Comparison of ENCODE assay signal across 7 mouse cellular contexts in the genomic region with DNA sequence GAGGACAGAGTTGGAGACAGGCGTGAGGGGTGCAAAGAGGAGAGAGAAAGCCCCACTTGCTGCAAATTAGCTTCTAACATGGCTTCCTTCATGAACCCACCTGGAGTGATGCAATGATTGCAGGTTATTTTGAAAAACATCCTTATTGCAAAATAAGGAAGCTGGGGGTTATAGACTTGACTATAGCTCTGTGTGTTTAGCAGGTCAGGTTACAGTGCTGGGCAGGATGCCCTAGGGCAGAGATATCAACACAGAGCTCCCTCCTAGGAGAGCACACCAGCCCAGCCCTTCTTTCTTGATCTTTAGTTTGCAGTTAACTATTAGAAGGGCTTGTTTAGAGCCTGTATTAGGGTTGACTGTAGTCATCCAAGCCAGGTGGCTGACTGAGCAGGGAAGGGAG. TPM values are rescaled to one million over a fixed set of nuclear protein-coding genes. Genes with fewer than 3 reads are reported as not detected.
DNase-seq lines count a peak whose midpoint lies in the region; ATAC-seq and TF ChIP-seq lines count a peak whose summit lies in the region.
"Not testable (repeated sequence)": the region's sequence is repeated elsewhere in the genome, so short reads cannot be mapped to it uniquely, and the experiment has no call there.

No protein-coding gene starts in this region.

- not testable (repeated sequence) for H3K79me2 ChIP-seq in myocyte (ENCODE audit: control insufficient read depth, insufficient read depth)

- TF ChIP-seq EP300 in liver, postnatal 0 days (IDR thresholded peaks at IDR 0.05; ENCODE audit: low read depth) = not testable (repeated sequence)

- not testable (repeated sequence) for ATAC-seq in G1E (ENCODE audit: extremely low read depth, insufficient number of reproducible peaks, low FRiP score, poor library complexity, severe bottlenecking)
- peak; percentile 64; the same call in 1 of the 2 replicates for ATAC-seq in embryonic facial prominence, embryonic 14.5 days (ENCODE audit: low read depth)
- peak; percentile 53 for ATAC-seq in intestine, postnatal 0 days
- ATAC-seq in liver, postnatal 0 days = peak; percentile 27; the same call in 1 of the 2 replicates

- H3K27me3 ChIP-seq in G1E (ENCODE audit: insufficient read depth, low read length); embryonic facial prominence, embryonic 14.5 days (replicated peaks; ENCODE audit: control insufficient read depth, insufficient read depth, low read length); intestine, postnatal 0 days (replicated peaks; ENCODE audit: control insufficient read depth, insufficient read depth, low read length); liver, postnatal 0 days (ENCODE audit: insufficient read depth, low read length); myocyte (ENCODE audit: control insufficient read depth, insufficient read depth, insufficient read length): not testable (repeated sequence)

- H3K36me3 ChIP-seq in G1E (replicated peaks); embryonic facial prominence, embryonic 14.5 days (ENCODE audit: control insufficient read depth, insufficient read depth, low read length); intestine, postnatal 0 days (ENCODE audit: control insufficient read depth, insufficient read depth); liver, postnatal 0 days (replicated peaks; ENCODE audit: insufficient read depth, low read length); myocyte (ENCODE audit: control insufficient read depth, insufficient read depth): not testable (repeated sequence)

- H3K4me3 ChIP-seq in G1E (ENCODE audit: low read depth, low read length); embryonic facial prominence, embryonic 14.5 days (ENCODE audit: low read depth, low read length); intestine, postnatal 0 days (ENCODE audit: low read depth, low read length); liver, postnatal 0 days (ENCODE audit: low read depth, low read length); myocyte: not testable (repeated sequence)

- H3K4me1 ChIP-seq in G1E (ENCODE audit: insufficient read depth, low read depth, low read length); embryonic facial prominence, embryonic 14.5 days (ENCODE audit: control insufficient read depth, insufficient read depth, low read length); intestine, postnatal 0 days (replicated peaks; ENCODE audit: control insufficient read depth, insufficient read depth, low read length); liver, postnatal 0 days (ENCODE audit: insufficient read depth): not testable (repeated sequence)

- H3K4me2 ChIP-seq in embryonic facial prominence, embryonic 14.5 days (ENCODE audit: low read depth, low read length); intestine, postnatal 0 days (replicated peaks; ENCODE audit: low read depth); liver, postnatal 0 days (ENCODE audit: low read depth, low read length); myocyte (ENCODE audit: low read depth): not testable (repeated sequence)

- not testable (repeated sequence) for H3K9me3 ChIP-seq in G1E (replicated peaks); embryonic facial prominence, embryonic 14.5 days (ENCODE audit: control insufficient read depth, low read length); intestine, postnatal 0 days (ENCODE audit: control insufficient read depth); liver, postnatal 0 days (ENCODE audit: low read length)

- not testable (repeated sequence) for TF ChIP-seq POLR2A in myocyte (IDR thresholded peaks at IDR 0.05; ENCODE audit: insufficient read length, low read depth)

- H3K27ac ChIP-seq in embryonic facial prominence, embryonic 14.5 days (replicated peaks; ENCODE audit: low read depth, low read length); intestine, postnatal 0 days (ENCODE audit: low read depth, low read length); liver, postnatal 0 days (ENCODE audit: low read depth): not testable (repeated sequence)

- no CpG with 5 or more reads among the region's 1 CpGs for WGBS in embryonic facial prominence, embryonic 14.5 days
- WGBS in intestine, postnatal 0 days = no CpG with 5 or more reads among the region's 1 CpGs
- WGBS in liver, postnatal 0 days (ENCODE audit: insufficient replicate concordance) = no CpG with 5 or more reads among the region's 1 CpGs

- DNase-seq in 3T3-L1 (ENCODE audit: low read depth, low spot score) (peak; percentile 66), G1E (ENCODE audit: low spot score) (peak; percentile 1), ZHBTc4 (ENCODE audit: low read depth, low spot score) (peak; percentile 51)
- peak; percentile 68 for DNase-seq in embryonic facial prominence, embryonic 14.5 days (ENCODE audit: low spot score)
- DNase-seq in liver, postnatal 0 days = peak; percentile 10

- H3K9ac ChIP-seq in embryonic facial prominence, embryonic 14.5 days (ENCODE audit: low read depth, low read length); intestine, postnatal 0 days (ENCODE audit: low read depth, low read length); liver, postnatal 0 days (replicated peaks): not testable (repeated sequence)

- TF ChIP-seq CTCF in G1E (IDR thresholded peaks at IDR 0.05; ENCODE audit: low read depth, low read length); intestine, postnatal 0 days (IDR thresholded peaks at IDR 0.05; ENCODE audit: low read depth); liver, postnatal 0 days (IDR thresholded peaks at IDR 0.05; ENCODE audit: low read depth): not testable (repeated sequence)

- H3ac ChIP-seq in myocyte (ENCODE audit: control insufficient read depth, insufficient read length) = not testable (repeated sequence)

TF ChIP-seq in myocyte, 11 proteins besides CTCF, POLR2A, EP300 and RAD21:
- TF ChIP-seq CEBPB (IDR thresholded peaks at IDR 0.05; ENCODE audit: insufficient read depth, poor library complexity, severe bottlenecking) = peak; percentile 82

RNA-seq across cellular contexts. Expression of a gene that starts 29.3 kb away (rescaled TPM):
- total RNA-seq in G1E (2014; fragmentation: Nextera tagmentation) (28.3 and 36.5 TPM in 2 replicates), G1E (2017) (21.5 and 27.6 TPM in 2 replicates)
- polyA plus RNA-seq in G1E (2012) (0.75 and 1.7 TPM in 2 replicates), myocyte (2012; fragmentation: generic; extraction: Trizol) (11.4 TPM)
- polyA plus RNA-seq in embryonic facial prominence, embryonic 14.5 days (2014; fragmentation: Nextera tagmentation; extraction: Ambion mirVana) = 24.1 and 25.6 TPM in 2 replicates
- polyA plus RNA-seq in intestine, postnatal 0 days (2015; fragmentation: Nextera tagmentation; extraction: Ambion mirVana) = 8.9 and 13.1 TPM in 2 replicates
- polyA plus RNA-seq in liver, postnatal 0 days (2015; fragmentation: Nextera tagmentation; extraction: Ambion mirVana) = 6.7 and 7.0 TPM in 2 replicates

Comparison
In these comparisons a context has a peak if more than half of its experiments do, and no peak if none do; other contexts are left out.
1. DNase-seq: peak in every context shown above with its lines; median percentile 68 in embryonic facial prominence, embryonic 14.5 days; 66 in 3T3-L1; 51 in ZHBTc4; 10 in liver, postnatal 0 days; 1 in G1E.